Mouse (Mus musculus): ENCODE data around the gene Cd37. TPM values are rescaled to one million over a fixed set of nuclear protein-coding genes. Genes with fewer than 3 reads are reported as not detected.

Cd37 gene
- total and polyA plus RNA-seq, 2 experiments from 2014 or later, result 2.3 TPM; not detected in 1

GRCm38 (mm10) chr7:45229459-45230203 is 9.3 kb downstream of the Cd37 start:
- peaks cover 12% of the 10 kb centered on the region for H3K4me1 ChIP-seq (ENCODE audit: control insufficient read depth, insufficient read depth)
- H3K4me3 ChIP-seq (ENCODE audit: low read depth, low read length), result no peak overlapping the region
- peaks cover 75% of the 10 kb centered on the region for H3K36me3 ChIP-seq (replicated peaks; ENCODE audit: control insufficient read depth, insufficient read depth, low read length)
- H3K27ac ChIP-seq (ENCODE audit: low read depth), result no peak overlapping the region
- DNase-seq (ENCODE audit: low spot score) (no peak), ATAC-seq (ENCODE audit: insufficient read depth, low read depth) (no peak)
- H3K27me3 ChIP-seq (ENCODE audit: control insufficient read depth, insufficient read depth, low read length), result no peaks in the 10 kb centered on the region
- 95% methylated on average over 7 of the region's 7 CpGs for WGBS
- no peaks in the 10 kb centered on the region for H3K9me3 ChIP-seq (replicated peaks; ENCODE audit: control insufficient read depth, low read length)
- TF ChIP-seq CTCF (IDR thresholded peaks at IDR 0.05; ENCODE audit: low read depth) (no peak), EP300 (IDR thresholded peaks at IDR 0.05; ENCODE audit: low read depth) (no peak)
- H3K4me2 ChIP-seq (ENCODE audit: low read depth, low read length), result no peak overlapping the region
- no peak overlapping the region for H3K9ac ChIP-seq (replicated peaks; ENCODE audit: low read depth, low read length)

GRCm38 (mm10) chr7:45229046-45229445 is 9.9 kb downstream of the Cd37 start:
- Histone ChIP-seq H3K27me3 (ENCODE audit: control insufficient read depth, insufficient read depth, low read length) (no peaks in the 10 kb centered on the region), H3K9me3 (replicated peaks; ENCODE audit: control insufficient read depth, low read length) (no peaks in the 10 kb centered on the region), H3K27ac (ENCODE audit: low read depth) (no peak overlapping the region), H3K4me3 (ENCODE audit: low read depth, low read length) (no peak overlapping the region), H3K4me1 (ENCODE audit: control insufficient read depth, insufficient read depth) (peaks cover 6% of the 10 kb centered on the region), H3K9ac (replicated peaks; ENCODE audit: low read depth, low read length) (no peak overlapping the region), H3K36me3 (replicated peaks; ENCODE audit: control insufficient read depth, insufficient read depth, low read length) (peaks cover 77% of the 10 kb centered on the region), H3K4me2 (ENCODE audit: low read depth, low read length) (no peak overlapping the region)
- ATAC-seq (ENCODE audit: insufficient read depth, low read depth), result no peak
- no peak for TF ChIP-seq EP300 (IDR thresholded peaks at IDR 0.05; ENCODE audit: low read depth)
- TF ChIP-seq CTCF (IDR thresholded peaks at IDR 0.05; ENCODE audit: low read depth), result no peak
- 86% methylated on average over 8 of the region's 8 CpGs for WGBS
- DNase-seq (ENCODE audit: low spot score), result no peak

- no peak overlapping the region for H3K4me2 ChIP-seq (ENCODE audit: low read depth, low read length)
- ATAC-seq (ENCODE audit: insufficient read depth, low read depth) (no peak), DNase-seq (ENCODE audit: low spot score) (no peak)
- no peak overlapping the region for H3K4me3 ChIP-seq (ENCODE audit: low read depth, low read length)
- no peak for TF ChIP-seq EP300 (IDR thresholded peaks at IDR 0.05; ENCODE audit: low read depth)
- no peak for TF ChIP-seq CTCF (IDR thresholded peaks at IDR 0.05; ENCODE audit: low read depth)
- no peaks in the 10 kb centered on the region for H3K27me3 ChIP-seq (ENCODE audit: control insufficient read depth, insufficient read depth, low read length)
- no peaks in the 10 kb centered on the region for H3K9me3 ChIP-seq (replicated peaks; ENCODE audit: control insufficient read depth, low read length)
- peaks cover under 1% of the 10 kb centered on the region; the same call in 1 of the 2 replicates for H3K4me1 ChIP-seq (ENCODE audit: control insufficient read depth, insufficient read depth)
- 91% methylated on average over 18 of the region's 18 CpGs for WGBS
- H3K9ac ChIP-seq (replicated peaks; ENCODE audit: low read depth, low read length), result no peak overlapping the region
- H3K27ac ChIP-seq (ENCODE audit: low read depth), result no peak overlapping the region
- H3K36me3 ChIP-seq (replicated peaks; ENCODE audit: control insufficient read depth, insufficient read depth, low read length), result peaks cover 81% of the 10 kb centered on the region
Measured at GRCm38 (mm10) chr7:45228548-45228947, 10.4 kb downstream of the Cd37 start.

GRCm38 (mm10) chr7:45226421-45226820 is 12.5 kb downstream of the Cd37 start:
- DNase-seq (ENCODE audit: low spot score), result no peak
- Histone ChIP-seq H3K4me1 (ENCODE audit: control insufficient read depth, insufficient read depth) (no peaks in the 10 kb centered on the region), H3K4me2 (ENCODE audit: low read depth, low read length) (no peak overlapping the region), H3K9ac (replicated peaks; ENCODE audit: low read depth, low read length) (no peak overlapping the region), H3K9me3 (replicated peaks; ENCODE audit: control insufficient read depth, low read length) (no peaks in the 10 kb centered on the region), H3K27ac (ENCODE audit: low read depth) (no peak overlapping the region), H3K27me3 (ENCODE audit: control insufficient read depth, insufficient read depth, low read length) (no peaks in the 10 kb centered on the region), H3K4me3 (ENCODE audit: low read depth, low read length) (no peak overlapping the region), H3K36me3 (replicated peaks; ENCODE audit: control insufficient read depth, insufficient read depth, low read length) (peaks cover 76% of the 10 kb centered on the region)
- WGBS, result 97% methylated on average over 5 of the region's 5 CpGs
- TF ChIP-seq CTCF (IDR thresholded peaks at IDR 0.05; ENCODE audit: low read depth) (no peak), EP300 (IDR thresholded peaks at IDR 0.05; ENCODE audit: low read depth) (no peak)
- no peak for ATAC-seq (ENCODE audit: insufficient read depth, low read depth)

GRCm38 (mm10) chr7:45224826-45225225 is 14.1 kb downstream of the Cd37 start:
- WGBS, result 90% methylated on average over 7 of the region's 7 CpGs

GRCm38 (mm10) chr7:45221680-45222079 is 17.2 kb downstream of the Cd37 start:
- Histone ChIP-seq H3K4me2 (ENCODE audit: low read depth, low read length) (no peak overlapping the region), H3K4me1 (ENCODE audit: control insufficient read depth, insufficient read depth) (no peaks in the 10 kb centered on the region), H3K27me3 (ENCODE audit: control insufficient read depth, insufficient read depth, low read length) (no peaks in the 10 kb centered on the region), H3K9me3 (replicated peaks; ENCODE audit: control insufficient read depth, low read length) (no peaks in the 10 kb centered on the region), H3K9ac (replicated peaks; ENCODE audit: low read depth, low read length) (no peak overlapping the region), H3K4me3 (ENCODE audit: low read depth, low read length) (no peak overlapping the region), H3K27ac (ENCODE audit: low read depth) (no peak overlapping the region), H3K36me3 (replicated peaks; ENCODE audit: control insufficient read depth, insufficient read depth, low read length) (peaks cover 63% of the 10 kb centered on the region)
- DNase-seq (ENCODE audit: low spot score) (no peak), ATAC-seq (ENCODE audit: insufficient read depth, low read depth) (no peak)
- WGBS, result 83% methylated on average over 2 of the region's 2 CpGs
- TF ChIP-seq CTCF (IDR thresholded peaks at IDR 0.05; ENCODE audit: low read depth) (no peak), EP300 (IDR thresholded peaks at IDR 0.05; ENCODE audit: low read depth) (no peak)

More at GRCm38 (mm10) chr7:45224826-45225225, 14.1 kb downstream of the Cd37 start:
- Histone ChIP-seq H3K9ac (replicated peaks; ENCODE audit: low read depth, low read length) (no peak overlapping the region), H3K4me1 (ENCODE audit: control insufficient read depth, insufficient read depth) (no peaks in the 10 kb centered on the region), H3K27me3 (ENCODE audit: control insufficient read depth, insufficient read depth, low read length) (no peaks in the 10 kb centered on the region), H3K4me3 (ENCODE audit: low read depth, low read length) (no peak overlapping the region), H3K27ac (ENCODE audit: low read depth) (no peak overlapping the region), H3K9me3 (replicated peaks; ENCODE audit: control insufficient read depth, low read length) (no peaks in the 10 kb centered on the region), H3K4me2 (ENCODE audit: low read depth, low read length) (no peak overlapping the region), H3K36me3 (replicated peaks; ENCODE audit: control insufficient read depth, insufficient read depth, low read length) (peaks cover 79% of the 10 kb centered on the region)
- ATAC-seq (ENCODE audit: insufficient read depth, low read depth) (no peak), DNase-seq (ENCODE audit: low spot score) (peak; percentile 3)
- TF ChIP-seq CTCF (IDR thresholded peaks at IDR 0.05; ENCODE audit: low read depth) (no peak), EP300 (IDR thresholded peaks at IDR 0.05; ENCODE audit: low read depth) (no peak)

All from heart, postnatal 0 days (tissue).